Mouse (Mus musculus) bone marrow macrophage, adult 2 months (primary cell): ENCODE measurements around the gene Npm1. TPM values are rescaled to one million over a fixed set of nuclear protein-coding genes. Genes with fewer than 3 reads are reported as not detected.

ENCODE experiments used
- H3K27ac ChIP-seq: 2 replicates; pipeline ENCODE4 v1.5.1; 2012; ENCODE audit warnings: low read depth, low read length; ENCODE audit not compliant: insufficient read depth
- H3K4me1 ChIP-seq: 2 replicates; pipeline ENCODE4 v1.6.1; 2012; ENCODE audit warnings: low read length; ENCODE audit not compliant: control insufficient read depth, insufficient read depth
- H3K4me3 ChIP-seq: 2 replicates; pipeline ENCODE4 v1.5.1; 2012; ENCODE audit warnings: mild to moderate bottlenecking, low read length, moderate library complexity; ENCODE audit not compliant: insufficient read depth
- CTCF ChIP-seq: IDR thresholded peaks from 2 replicates; pipeline ENCODE4 v1.5.1; 2012; ENCODE audit warnings: low read depth, mild to moderate bottlenecking, low read length, moderate library complexity
- POLR2A ChIP-seq: IDR thresholded peaks from 2 replicates; pipeline ENCODE4 v1.6.1; 2012; ENCODE audit warnings: mild to moderate bottlenecking, low read depth, low read length, borderline replicate concordance
- polyA plus RNA-seq: library from polyadenylated mRNA; stranded (reverse); fragments of >200 nt; gene quantifications from 2 replicates; pipeline ENCODE4 v1.2.4, GENCODE M21; 2012; ENCODE audit not compliant: missing spikeins, insufficient read depth, insufficient read length

The Npm1 gene
- polyA plus RNA-seq, 1 experiment: 687 TPM

DNA sequence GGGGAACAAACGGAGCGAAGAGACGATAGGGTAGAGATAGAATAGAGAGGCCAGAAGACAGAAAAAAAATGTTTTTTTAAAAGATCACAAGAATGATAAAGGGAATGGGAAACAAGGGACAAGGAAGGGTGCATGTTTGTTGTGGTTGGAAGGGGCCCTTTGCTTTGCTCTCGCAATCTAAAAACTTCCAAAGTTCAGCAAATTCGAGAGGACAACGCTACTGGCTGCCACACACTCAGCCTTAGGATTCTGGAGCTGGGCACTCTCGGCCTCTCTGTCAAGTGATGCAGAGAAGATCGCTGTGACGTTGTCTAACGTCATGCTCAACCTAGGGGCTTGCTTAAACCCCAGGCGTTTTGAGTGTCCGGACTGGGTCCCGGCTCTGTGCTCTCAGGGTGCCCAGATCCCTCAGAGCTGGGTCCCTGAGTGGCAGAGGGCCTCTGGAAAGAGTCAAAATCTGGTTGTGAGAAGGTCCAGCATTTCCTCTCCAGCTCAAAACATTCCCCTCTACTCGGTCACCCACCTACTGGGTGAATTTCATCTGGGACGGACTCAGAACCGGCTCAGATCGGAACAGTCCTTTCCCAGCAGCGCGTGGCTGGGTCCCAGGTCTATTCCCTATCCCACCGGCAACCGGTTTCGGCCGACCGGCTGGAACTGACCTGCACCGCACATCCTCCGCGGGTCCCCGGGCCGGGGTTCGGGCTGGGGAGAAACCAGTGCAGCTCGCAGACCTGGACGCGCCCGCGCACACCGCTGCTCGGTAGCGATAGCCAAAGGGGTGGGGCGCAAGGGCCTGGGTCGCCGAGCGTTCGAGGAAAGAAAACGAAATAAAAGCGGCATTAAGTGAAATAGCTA, 37.1 kb upstream of the Npm1 start:
- TF ChIP-seq CTCF: no peak
- no peak for TF ChIP-seq POLR2A
- H3K27ac ChIP-seq: no peak overlapping the region
- H3K4me1 ChIP-seq: no peaks in the 10 kb centered on the region
- peak overlapping the region; percentile 3; the same call in 1 of the 2 replicates for H3K4me3 ChIP-seq

- no peak for TF ChIP-seq CTCF
- TF ChIP-seq POLR2A: no peak
- Histone ChIP-seq H3K4me3 (no peak overlapping the region), H3K27ac (no peak overlapping the region), H3K4me1 (no peaks in the 10 kb centered on the region)
These were observed 36.1 kb upstream of the Npm1 start for GRCm38 (mm10) chr11:33199117-33199514.

GRCm38 (mm10) chr11:33198351-33199116, 35.5 kb upstream of the Npm1 start:
- Histone ChIP-seq H3K4me3 (no peak overlapping the region), H3K27ac (no peak overlapping the region), H3K4me1 (no peaks in the 10 kb centered on the region)
- TF ChIP-seq CTCF (no peak), POLR2A (no peak)

GRCm38 (mm10) chr11:33197673-33198072, 34.7 kb upstream of the Npm1 start:
- Histone ChIP-seq H3K4me3 (no peak overlapping the region), H3K4me1 (no peaks in the 10 kb centered on the region), H3K27ac (no peak overlapping the region)
- TF ChIP-seq CTCF: no peak
- no peak for TF ChIP-seq POLR2A

GRCm38 (mm10) chr11:33197133-33197514, 34.1 kb upstream of the Npm1 start:
- TF ChIP-seq CTCF (no peak), POLR2A (no peak)
- no peaks in the 10 kb centered on the region for H3K4me1 ChIP-seq
- H3K27ac ChIP-seq: no peak overlapping the region
- H3K4me3 ChIP-seq: no peak overlapping the region

DNA sequence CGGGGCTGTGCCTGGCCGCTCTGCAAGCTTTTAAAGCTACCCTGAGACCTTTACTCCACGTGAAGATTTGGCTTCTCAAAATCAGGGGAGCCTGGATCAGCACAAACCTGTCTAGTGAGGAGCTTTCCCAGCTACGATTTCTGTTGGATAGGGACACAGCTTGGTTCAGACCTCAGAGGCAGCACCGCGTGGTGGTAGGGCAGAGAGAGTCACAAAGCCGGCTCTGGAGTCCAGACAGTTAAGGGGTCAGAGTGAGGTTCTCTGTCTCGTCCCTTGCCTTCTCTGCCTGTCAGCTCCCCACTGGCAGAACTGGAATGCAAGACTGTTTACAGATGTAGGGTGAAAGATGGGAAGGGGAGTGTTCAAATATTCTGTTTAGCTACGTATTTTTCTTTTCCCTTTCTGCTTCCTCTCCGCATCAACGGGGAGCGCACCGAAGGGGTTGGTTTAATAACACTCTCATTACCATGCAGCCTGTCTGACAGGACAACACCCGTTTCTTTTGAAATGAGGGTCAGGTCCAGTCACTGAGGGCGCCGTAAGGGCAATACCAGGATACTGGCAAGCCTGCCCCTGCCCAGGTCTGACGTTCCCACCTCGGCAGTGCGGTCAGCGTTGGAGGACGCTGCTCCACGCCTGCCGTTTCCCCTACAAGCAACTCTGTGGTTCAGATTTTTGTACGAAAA, 33.6 kb upstream of the Npm1 start:
- no peaks in the 10 kb centered on the region for H3K4me1 ChIP-seq
- TF ChIP-seq POLR2A (no peak), CTCF (no peak)
- no peak overlapping the region for H3K27ac ChIP-seq
- no peak overlapping the region for H3K4me3 ChIP-seq

DNA sequence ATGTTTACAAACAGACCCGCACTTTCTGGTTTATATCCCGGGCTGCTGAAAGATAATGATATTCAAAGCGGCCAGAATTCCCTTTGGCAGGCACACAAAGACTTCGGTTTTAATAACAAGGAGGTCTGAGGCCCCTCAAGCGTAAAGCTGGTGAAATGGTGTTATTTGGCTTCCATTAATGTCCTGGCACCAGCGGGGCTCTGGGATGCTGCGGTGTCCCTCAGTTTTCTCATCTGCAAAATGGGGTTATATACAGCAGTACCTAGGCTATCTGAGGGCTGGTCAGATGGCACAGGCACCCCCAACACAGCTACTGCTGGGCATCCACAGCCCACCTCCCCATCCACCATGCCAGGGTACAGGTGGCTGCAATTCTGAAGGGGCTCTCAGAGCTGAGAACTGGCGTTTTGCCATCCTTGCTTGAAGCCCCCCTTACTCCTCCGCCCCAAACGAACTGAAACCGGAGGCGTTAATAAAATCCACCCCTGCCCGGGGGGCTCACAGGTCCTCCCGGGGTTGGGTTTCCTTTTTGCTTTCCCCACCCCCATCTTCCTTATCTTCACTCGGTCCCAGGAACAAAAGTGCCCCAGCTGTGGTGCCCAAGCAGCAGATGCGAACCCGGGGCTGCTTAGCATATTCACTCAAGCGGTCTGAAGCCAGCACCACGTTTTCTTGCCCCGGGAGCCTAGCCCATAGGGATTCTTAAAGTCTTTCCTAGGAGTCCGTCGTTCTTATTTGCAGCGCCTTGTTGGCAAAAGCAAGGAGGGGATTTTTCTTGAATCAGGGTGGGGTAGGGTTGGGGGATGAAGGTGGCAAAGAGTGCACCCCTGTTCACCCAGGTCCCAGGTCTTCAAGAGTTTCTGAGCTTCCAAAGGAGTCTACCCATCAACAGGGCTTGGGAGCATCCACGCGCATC, 32.8 kb upstream of the Npm1 start:
- TF ChIP-seq CTCF: no peak
- TF ChIP-seq POLR2A: no peak
- H3K4me1 ChIP-seq: no peaks in the 10 kb centered on the region
- no peak overlapping the region for H3K27ac ChIP-seq
- H3K4me3 ChIP-seq: no peak overlapping the region

DNA sequence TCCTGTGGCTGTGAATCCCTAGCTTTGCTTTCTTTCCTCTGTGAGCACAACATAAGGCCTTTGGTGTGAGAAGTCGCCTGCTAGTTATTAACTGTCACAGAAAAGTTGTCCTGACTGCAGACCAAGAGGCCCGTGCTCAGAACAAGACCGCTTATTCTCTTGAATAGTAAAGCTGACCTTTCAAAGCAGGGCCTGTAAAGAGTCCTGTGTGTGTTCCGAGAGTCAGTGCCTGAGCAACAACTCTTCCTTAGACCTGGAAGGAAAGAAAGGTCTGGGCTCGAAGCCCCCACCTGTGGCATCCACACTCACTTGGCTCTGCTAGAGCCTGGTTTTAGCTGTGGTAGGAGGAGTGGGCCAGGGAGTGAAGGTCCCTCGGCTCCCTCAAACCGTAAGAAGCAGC, 32.1 kb upstream of the Npm1 start:
- Histone ChIP-seq H3K4me3 (no peak overlapping the region), H3K4me1 (no peaks in the 10 kb centered on the region), H3K27ac (no peak overlapping the region)
- TF ChIP-seq CTCF (no peak), POLR2A (no peak)

DNA sequence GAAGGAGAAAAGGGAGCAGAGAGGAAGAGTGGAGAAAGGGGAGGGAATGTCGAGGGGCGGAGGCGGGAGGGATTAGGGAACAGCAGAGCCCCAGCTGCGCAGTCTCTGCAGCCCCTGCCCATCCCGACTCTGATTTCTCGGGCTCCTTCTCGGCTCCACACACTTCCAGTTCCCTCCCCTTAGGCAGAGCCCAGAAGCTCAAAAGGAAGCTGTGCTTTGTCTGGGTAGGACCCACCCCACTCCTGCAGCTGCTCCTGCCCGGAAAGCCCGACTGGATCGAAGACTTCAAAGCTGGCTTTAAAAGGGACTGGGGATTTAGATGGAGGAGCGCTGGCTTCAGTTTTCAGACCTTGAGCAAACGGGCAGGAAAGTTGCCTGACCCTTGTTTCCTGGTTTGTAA, 30.7 kb upstream of the Npm1 start:
- no peak overlapping the region for H3K27ac ChIP-seq
- H3K4me1 ChIP-seq: no peaks in the 10 kb centered on the region
- no peak overlapping the region for H3K4me3 ChIP-seq
- TF ChIP-seq POLR2A (no peak), CTCF (no peak)
